Mouse (Mus musculus) lung, adult 2 months (tissue): Measurements from ENCODE around the gene Snx9.

Source experiments
- CTCF ChIP-seq: fragments of 200-500 bp; IDR thresholded peaks from 2 replicates; pipeline ENCODE4 v1.5.1; 2011; ENCODE audit warnings: mild to moderate bottlenecking, low read length, control low read depth; ENCODE audit not compliant: insufficient read depth
- POLR2A ChIP-seq: fragments of 200-500 bp; IDR thresholded peaks from 2 replicates; pipeline ENCODE4 v1.6.1; 2011; ENCODE audit warnings: low read depth, mild to moderate bottlenecking, control low read depth, low read length, borderline replicate concordance; ENCODE audit errors: extremely low read depth

DNA sequence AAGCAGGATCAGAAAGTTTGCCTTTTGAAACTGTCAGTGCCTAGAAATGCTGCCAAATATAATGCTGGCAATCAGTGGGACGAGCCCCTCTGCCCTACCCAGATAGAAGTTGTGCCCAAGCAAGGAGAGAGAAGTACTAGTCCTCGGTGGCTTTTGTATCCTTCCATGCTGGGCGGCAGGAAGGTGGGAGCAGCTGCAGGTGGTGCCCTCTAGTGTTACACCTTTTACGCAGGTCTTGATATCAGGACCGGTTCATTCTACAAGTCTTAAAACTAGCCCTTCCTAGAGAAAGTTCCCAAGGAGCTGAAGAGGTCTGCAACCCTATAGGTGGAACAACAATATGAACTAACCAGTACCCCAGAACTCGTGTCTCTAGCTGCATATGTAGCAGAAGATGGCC lies 139.7 kb downstream of the Snx9 start:
- TF ChIP-seq CTCF (peak; percentile 61), POLR2A (no peak)
